Mouse (Mus musculus): ENCODE data around the gene Hap1.

- TF ChIP-seq POLR2A (IDR thresholded peaks at IDR 0.05; ENCODE audit: borderline replicate concordance, extremely low read depth, insufficient read depth, insufficient read length, poor library complexity, severe bottlenecking) (no peak), CTCF (IDR thresholded peaks at IDR 0.05; ENCODE audit: borderline replicate concordance, extremely low read depth, insufficient read depth, insufficient read length) (no peak)
These were observed 22.5 kb upstream of the Hap1 start for GRCm38 (mm10) chr11:100378446-100378845.
